Mouse (Mus musculus) kidney, adult 2 months (tissue): ENCODE measurements around the gene Unc13c. TPM values are rescaled to one million over a fixed set of nuclear protein-coding genes. Genes with fewer than 3 reads are reported as not detected.

Source experiments
- DNase-seq: peaks from one replicate; pipeline ENCODE4 v3.0.0; 2021
- H3K27ac ChIP-seq: fragments of 200-500 bp; 2 replicates; pipeline ENCODE4 v1.5.1; 2012; ENCODE audit warnings: low read depth, low read length, control low read depth, inconsistent platforms; ENCODE audit not compliant: insufficient read depth
- H3K27me3 ChIP-seq: fragments of 200-500 bp; replicated peaks from 2 replicates; pipeline ENCODE4 v1.6.1; 2012; ENCODE audit warnings: mild to moderate bottlenecking, moderate library complexity, low read length, inconsistent platforms; ENCODE audit not compliant: control insufficient read depth, insufficient read depth
- H3K36me3 ChIP-seq: fragments of 200-500 bp; 2 replicates; pipeline ENCODE4 v1.6.1; 2012; ENCODE audit warnings: mild to moderate bottlenecking, moderate library complexity, low read length, inconsistent platforms; ENCODE audit not compliant: control insufficient read depth, insufficient read depth
- H3K4me1 ChIP-seq: fragments of 200-500 bp; 2 replicates; pipeline ENCODE4 v1.6.1; 2011; ENCODE audit warnings: low read length; ENCODE audit not compliant: control insufficient read depth, insufficient read depth
- H3K4me3 ChIP-seq: fragments of 200-500 bp; 2 replicates; pipeline ENCODE4 v1.5.1; 2011; ENCODE audit warnings: mild to moderate bottlenecking, low read depth, low read length, control low read depth; ENCODE audit not compliant: insufficient read depth
- CTCF ChIP-seq: fragments of 200-500 bp; conservative IDR thresholded peaks from 2 replicates; pipeline ENCODE4 v1.5.1; 2011; ENCODE audit warnings: low read depth, mild to moderate bottlenecking, control low read depth, low read length, moderate library complexity, mixed read lengths; ENCODE audit not compliant: insufficient read depth, insufficient read length
- POLR2A ChIP-seq: fragments of 200-500 bp; IDR thresholded peaks from one replicate; pipeline ENCODE4 v1.6.1; 2011; ENCODE audit warnings: low read depth, low read length, control low read depth
- WGBS: fragments of 180-500 bp; shearing (Covaris S2); methylation state at CpG from one replicate; pipeline ENCODE4 v1.1.7; 2018; 5-methylcytosine and 5-hydroxymethylcytosine counted together
- polyA plus RNA-seq: library from polyadenylated mRNA; depleted of rRNA; stranded (reverse); fragments of >200 nt; gene quantifications from 2 replicates; pipeline ENCODE4 v1.2.3, GENCODE M21; 2012

Unc13c gene
- polyA plus RNA-seq, 1 experiment, result 0.28 TPM

DNA sequence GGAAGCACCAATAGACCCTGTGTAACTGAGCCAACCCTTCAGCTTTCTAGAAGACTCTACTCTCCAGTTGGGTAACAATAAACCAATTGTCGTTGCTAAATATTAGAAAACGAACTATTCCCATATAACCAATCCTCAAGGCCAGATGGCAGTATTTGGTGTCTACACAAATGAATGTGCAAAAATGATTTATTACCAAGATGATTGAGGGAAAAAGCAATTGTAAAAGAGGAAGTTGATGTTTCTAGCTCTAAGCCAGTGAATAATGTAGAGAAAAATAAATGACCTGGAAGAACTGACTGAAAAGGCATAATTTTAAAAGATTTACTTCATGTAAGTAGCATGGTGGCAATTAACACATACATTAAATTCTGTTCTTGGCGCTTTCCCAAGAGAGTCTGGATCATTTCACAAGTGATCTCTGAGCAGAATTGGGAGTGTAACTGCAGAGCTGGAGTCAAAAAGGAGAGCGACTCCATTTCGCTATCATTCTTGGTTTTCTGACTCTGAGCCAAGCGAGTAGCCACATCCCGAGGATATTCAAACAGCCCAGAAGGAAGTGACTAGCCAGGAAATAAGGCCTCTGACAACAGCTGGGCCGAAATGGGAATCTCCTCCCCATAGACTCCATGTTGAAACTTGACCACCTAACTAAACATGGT, 3.7 kb upstream of the Unc13c start:
- no peak overlapping the region for H3K4me3 ChIP-seq
- no peak for DNase-seq
- no peaks in the 10 kb centered on the region for H3K4me1 ChIP-seq
- no peak overlapping the region for H3K27ac ChIP-seq
- no peaks in the 10 kb centered on the region for H3K27me3 ChIP-seq
- no peaks in the 10 kb centered on the region for H3K36me3 ChIP-seq
- TF ChIP-seq POLR2A (no peak), CTCF (no peak)
- 60% methylated on average over 8 of the region's 8 CpGs for WGBS

DNA sequence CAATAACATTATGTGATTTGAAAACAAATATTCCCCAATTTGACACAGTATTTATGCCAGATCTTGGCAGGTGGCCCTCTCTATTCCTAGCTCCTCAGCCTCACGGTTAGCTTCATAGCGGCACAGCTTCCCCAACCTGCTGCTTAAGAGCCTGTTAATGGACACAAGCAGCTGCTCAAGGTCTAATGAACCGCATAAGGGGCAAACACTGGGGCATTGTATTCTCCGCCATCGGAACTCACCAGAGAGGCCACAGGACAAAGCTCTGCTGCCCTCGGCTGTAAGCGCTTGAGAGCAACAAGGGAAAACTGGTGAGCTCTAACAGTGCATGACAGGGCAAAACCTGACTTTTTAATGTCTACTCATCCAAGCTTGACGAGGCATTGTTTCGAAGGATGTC, 2.0 kb upstream of the Unc13c start:
- WGBS, result 31% methylated on average over 9 of the region's 9 CpGs
- TF ChIP-seq POLR2A, result no peak
- TF ChIP-seq CTCF, result no peak
- DNase-seq, result no peak
- Histone ChIP-seq H3K27me3 (no peaks in the 10 kb centered on the region), H3K27ac (no peak overlapping the region), H3K36me3 (no peaks in the 10 kb centered on the region), H3K4me3 (no peak overlapping the region), H3K4me1 (no peaks in the 10 kb centered on the region)

DNA sequence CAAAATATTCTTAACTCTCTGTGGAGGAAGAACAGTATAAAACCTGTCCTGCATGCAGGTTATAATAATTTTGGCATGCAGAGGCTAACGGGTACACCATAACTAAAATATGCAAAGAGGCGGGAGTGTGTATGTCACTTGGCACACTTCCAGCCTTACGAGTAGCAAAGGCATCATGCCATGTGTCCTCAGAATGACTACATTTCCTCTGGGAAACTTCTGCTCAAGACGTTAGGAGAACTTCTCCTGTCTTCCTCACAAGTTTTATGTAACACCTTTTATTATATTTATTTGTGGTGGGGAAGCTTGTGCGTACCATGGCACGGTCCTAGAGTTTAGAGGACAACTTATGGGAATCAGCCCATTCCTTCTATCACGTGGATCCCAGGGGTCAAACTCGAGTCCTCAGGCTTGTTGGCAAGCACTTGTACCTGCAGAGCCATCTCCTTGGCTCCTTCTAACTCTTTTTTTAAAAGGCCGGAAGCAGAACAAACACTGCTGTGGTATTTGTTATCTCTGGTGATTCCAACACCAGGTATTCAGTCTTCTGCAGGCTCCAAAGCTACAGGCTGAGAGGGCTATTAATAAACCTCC, 3.3 kb downstream of the Unc13c start:
- peak; percentile 58 for DNase-seq
- WGBS, result 38% methylated on average over 9 of the region's 9 CpGs

DNA sequence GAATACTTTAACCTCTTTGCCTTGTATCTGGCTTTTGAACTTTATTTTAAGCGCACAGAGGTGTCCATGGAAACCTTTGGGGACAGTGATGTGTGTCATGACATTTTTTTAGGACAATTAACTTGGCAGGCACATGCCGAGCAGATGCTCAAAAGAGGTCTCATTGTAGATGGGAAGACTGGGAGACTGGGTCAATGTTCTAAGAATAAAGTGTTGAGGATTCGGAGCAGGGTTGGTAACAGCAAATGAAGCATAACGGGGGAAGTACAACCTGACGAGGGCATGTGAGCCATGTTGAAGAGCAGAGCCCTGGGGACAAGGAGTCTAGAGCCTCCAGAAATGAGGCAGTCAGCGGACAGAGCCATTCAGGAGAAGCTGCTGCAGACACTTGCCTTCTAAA, 6.3 kb downstream of the Unc13c start:
- Histone ChIP-seq H3K27me3 (no peaks in the 10 kb centered on the region), H3K4me1 (peaks cover 2% of the 10 kb centered on the region; the same call in 1 of the 2 replicates), H3K27ac (no peak overlapping the region), H3K36me3 (no peaks in the 10 kb centered on the region), H3K4me3 (no peak overlapping the region)
- TF ChIP-seq POLR2A (no peak), CTCF (no peak)
- 73% methylated on average over 6 of the region's 6 CpGs for WGBS
- no peak for DNase-seq

More for the DNA sequence above, 3.3 kb downstream of the Unc13c start:
- no peak for TF ChIP-seq CTCF
- TF ChIP-seq POLR2A, result no peak
- Histone ChIP-seq H3K36me3 (no peaks in the 10 kb centered on the region), H3K27me3 (no peaks in the 10 kb centered on the region), H3K4me1 (peaks cover 2% of the 10 kb centered on the region; the same call in 1 of the 2 replicates), H3K4me3 (no peak overlapping the region), H3K27ac (no peak overlapping the region)

DNA sequence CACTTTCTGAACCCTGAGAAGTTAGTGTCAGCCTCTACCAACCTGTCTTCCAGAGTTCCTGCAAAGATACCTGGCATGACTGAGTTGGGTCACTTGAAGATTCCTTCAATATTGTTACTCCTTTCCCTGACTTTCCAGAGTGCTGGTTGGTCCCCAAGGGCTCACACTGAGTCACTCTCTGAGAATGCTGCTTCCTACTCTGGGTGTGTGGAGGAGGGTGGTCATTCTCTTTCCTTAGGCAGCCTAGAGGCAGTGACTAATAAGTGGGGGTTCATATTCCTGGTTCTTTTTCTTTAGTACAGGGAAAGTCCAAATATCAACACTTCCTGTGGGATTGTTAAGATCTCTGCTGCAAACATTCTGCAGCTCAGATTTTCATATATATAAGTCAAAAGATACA, 16.4 kb downstream of the Unc13c start:
- H3K4me3 ChIP-seq, result no peak overlapping the region
- no peaks in the 10 kb centered on the region for H3K4me1 ChIP-seq
- H3K36me3 ChIP-seq, result no peaks in the 10 kb centered on the region
- no peak overlapping the region for H3K27ac ChIP-seq
- no peaks in the 10 kb centered on the region for H3K27me3 ChIP-seq
- TF ChIP-seq POLR2A (no peak), CTCF (no peak)
- no peak for DNase-seq

DNA sequence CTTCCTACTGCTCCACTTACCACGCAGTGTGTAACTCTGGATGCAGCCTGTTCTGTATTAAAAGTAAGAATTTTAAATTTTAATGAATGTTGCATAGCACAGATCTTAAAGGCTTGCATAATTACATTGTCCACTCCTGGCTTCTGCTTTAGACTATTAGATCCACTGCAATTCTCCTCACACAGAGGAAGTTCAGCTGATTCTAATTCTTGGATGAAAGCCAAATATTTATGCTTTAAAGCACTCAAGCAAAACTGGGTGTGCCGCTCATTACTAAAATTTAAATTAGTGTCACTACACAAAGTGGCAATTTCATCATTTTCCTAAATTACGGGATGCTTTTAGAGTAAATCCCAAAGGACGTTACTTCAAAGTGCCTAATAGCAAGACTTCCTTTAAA, 17.2 kb downstream of the Unc13c start:
- no peak overlapping the region for H3K27ac ChIP-seq
- H3K27me3 ChIP-seq, result no peaks in the 10 kb centered on the region
- DNase-seq, result no peak
- no peaks in the 10 kb centered on the region for H3K4me1 ChIP-seq
- H3K36me3 ChIP-seq, result no peaks in the 10 kb centered on the region
- no peak overlapping the region for H3K4me3 ChIP-seq
- TF ChIP-seq CTCF (no peak), POLR2A (no peak)
- 73% methylated on average over 4 of the region's 4 CpGs for WGBS

DNA sequence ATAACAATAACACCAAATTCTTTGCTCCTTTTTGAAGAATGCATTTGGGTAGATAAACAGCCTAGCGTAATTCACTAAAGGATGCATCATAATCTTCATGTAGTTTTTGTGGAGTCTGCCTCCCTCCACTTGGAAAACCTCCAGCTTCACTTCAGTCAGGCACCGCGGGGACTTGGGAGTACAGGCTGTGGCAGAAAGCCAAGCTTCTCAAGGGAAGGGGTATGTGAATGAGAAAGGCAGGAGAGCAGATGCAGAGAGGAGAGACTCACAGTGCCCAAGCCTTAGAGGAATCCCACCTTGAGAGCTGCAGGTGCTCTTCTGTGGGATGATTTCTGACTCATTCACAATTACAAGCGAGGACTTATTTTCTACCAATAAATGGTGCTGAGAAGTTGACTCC, 33.9 kb downstream of the Unc13c start:
- Histone ChIP-seq H3K27me3 (no peaks in the 10 kb centered on the region), H3K4me3 (no peak overlapping the region), H3K36me3 (no peaks in the 10 kb centered on the region; the same call in 1 of the 2 replicates), H3K4me1 (no peaks in the 10 kb centered on the region), H3K27ac (no peak overlapping the region)
- no peak for DNase-seq
- WGBS, result 49% methylated on average over 4 of the region's 4 CpGs
- TF ChIP-seq CTCF (no peak), POLR2A (no peak)

DNA sequence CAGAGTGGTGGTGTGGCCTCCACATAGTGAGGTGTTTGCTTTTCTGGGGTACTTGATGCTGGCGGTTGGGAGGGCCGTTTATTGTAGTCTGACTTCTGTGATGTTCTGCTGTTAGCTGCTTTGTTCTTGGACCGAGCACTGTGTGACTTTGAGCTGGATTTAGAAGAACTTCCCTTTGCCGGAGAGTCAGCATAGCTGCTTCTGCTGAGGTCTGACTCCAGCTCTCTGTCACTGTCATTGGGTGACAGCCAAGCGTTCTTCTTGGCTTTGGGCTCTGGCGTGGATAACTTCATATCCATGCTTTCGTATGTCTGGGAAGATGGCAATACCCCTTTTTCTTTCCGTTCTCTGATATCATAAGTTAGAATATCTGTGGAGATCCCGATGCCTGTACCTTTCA, 36.8 kb downstream of the Unc13c start:
- no peak overlapping the region for H3K27ac ChIP-seq
- no peak for TF ChIP-seq POLR2A
- no peak for TF ChIP-seq CTCF
- H3K27me3 ChIP-seq, result no peaks in the 10 kb centered on the region
- no peak overlapping the region for H3K4me3 ChIP-seq
- 92% methylated on average over 9 of the region's 9 CpGs for WGBS
- H3K36me3 ChIP-seq, result no peaks in the 10 kb centered on the region; the same call in 1 of the 2 replicates
- no peaks in the 10 kb centered on the region for H3K4me1 ChIP-seq
- no peak for DNase-seq
